Mouse (Mus musculus): ENCODE results near the gene Foxj1.

Foxj1 gene

GRCm38 (mm10) chr11:116305423-116305822 lies 29.8 kb downstream of the Foxj1 start:
- no peak for DNase-seq (ENCODE audit: low spot score)

GRCm38 (mm10) chr11:116298621-116299020 lies 36.6 kb downstream of the Foxj1 start:
- no peak for DNase-seq (ENCODE audit: low spot score)

DNA sequence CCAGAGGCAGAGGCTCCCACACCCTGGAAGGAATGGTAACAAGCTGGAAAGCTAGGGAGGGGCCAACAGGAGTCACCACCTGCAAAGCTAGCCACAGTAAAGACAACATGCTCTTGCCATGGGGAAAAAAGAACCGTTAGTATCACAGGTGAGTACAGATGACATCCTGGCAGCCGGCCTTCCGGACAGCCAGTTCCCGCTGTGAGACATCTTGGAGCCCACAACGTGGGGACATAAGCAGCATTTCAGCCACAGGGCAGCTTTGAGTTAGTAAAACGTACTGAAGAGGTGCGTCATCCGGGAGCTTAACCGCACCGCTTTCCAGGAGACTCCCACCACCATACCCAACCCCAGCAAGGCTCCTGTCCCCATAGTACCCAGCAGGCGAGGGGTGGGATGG lies 37.0 kb downstream of the Foxj1 start:
- no peak for DNase-seq (ENCODE audit: low spot score)

- DNase-seq (ENCODE audit: low spot score) = no peak
These were observed 38.2 kb downstream of the Foxj1 start for GRCm38 (mm10) chr11:116297017-116297416.

DNA sequence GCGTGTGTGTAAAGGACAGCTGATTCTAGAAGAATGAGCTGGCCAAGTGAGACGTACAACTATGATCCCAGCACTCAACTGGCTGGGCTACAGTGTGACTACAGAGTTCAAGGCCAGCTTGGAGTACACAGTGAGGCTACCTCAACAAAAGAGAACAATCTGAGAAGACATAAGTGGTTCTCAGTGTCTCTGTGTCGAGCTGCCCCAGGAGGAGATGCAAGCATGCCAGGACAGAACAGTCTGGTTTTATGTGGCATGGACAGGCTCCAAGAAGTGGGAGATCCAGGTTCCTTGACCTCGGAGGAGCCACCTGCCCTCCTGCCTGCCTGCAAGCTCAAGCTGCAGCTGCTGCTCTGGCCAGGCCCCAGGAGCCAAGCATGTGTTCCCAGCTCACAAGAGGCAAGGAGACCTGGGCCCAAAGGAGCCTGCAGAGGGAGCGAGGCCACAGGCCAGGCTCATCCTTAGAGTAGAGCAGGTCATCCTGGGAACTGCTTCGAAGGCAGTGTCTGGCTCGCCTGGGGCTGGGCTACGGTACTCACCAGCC lies 38.9 kb downstream of the Foxj1 start:
- no peak for DNase-seq (ENCODE audit: low spot score)

- peak; percentile 57 for DNase-seq (ENCODE audit: low spot score)
These were observed 40.9 kb downstream of the Foxj1 start for GRCm38 (mm10) chr11:116294319-116294718.

GRCm38 (mm10) chr11:116293538-116294137 lies 41.6 kb downstream of the Foxj1 start:
- DNase-seq (ENCODE audit: low spot score) = no peak

DNA sequence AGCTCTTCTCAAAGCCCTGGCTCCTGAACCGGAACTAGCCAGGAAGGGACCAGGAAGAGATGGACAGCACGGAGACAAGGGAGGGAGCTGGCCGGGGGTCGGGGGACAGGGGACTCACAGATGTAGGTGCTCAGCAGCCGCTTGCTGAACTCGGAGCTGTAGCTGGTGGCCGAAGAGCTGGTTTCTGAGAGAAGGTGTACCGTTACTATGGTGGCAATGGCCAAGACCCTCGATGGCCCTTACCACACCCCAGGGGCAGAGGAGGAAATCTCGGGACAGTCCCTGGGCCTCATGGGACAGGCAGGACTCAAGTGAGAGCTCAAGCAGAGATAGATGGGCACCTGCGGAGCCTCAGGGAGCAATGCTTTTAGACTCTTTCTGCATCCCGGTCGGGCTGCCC lies 42.8 kb downstream of the Foxj1 start:
- no peak for DNase-seq (ENCODE audit: low spot score)

GRCm38 (mm10) chr11:116290556-116290955 lies 44.6 kb downstream of the Foxj1 start:
- no peak for DNase-seq (ENCODE audit: low spot score)

GRCm38 (mm10) chr11:116287351-116287750 lies 47.8 kb downstream of the Foxj1 start:
- DNase-seq (ENCODE audit: low spot score) = no peak

DNA sequence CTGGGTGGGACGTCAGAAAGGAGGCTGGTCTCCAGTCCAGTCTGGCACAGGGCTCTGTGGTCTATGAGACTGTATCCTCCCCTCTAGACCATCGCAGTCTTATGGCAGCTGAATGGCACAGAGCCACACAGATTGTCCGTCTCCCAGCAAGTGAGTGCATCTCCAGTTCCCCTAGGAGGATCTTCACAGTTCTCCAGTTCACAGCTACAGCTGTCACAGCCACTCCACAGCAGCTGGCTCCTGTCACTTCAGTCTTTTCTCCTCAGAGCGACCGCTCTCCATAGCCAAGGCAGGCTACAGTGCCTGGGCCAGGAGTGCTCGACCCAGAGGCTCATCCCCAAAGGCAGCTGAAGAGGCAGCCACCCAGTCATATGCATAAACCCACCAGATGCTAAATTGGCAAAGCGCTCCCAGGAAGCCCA lies 49.4 kb downstream of the Foxj1 start:
- no peak for DNase-seq (ENCODE audit: low spot score)

GRCm38 (mm10) chr11:116283982-116284381 lies 51.2 kb downstream of the Foxj1 start:
- DNase-seq (ENCODE audit: low spot score) = no peak

DNA sequence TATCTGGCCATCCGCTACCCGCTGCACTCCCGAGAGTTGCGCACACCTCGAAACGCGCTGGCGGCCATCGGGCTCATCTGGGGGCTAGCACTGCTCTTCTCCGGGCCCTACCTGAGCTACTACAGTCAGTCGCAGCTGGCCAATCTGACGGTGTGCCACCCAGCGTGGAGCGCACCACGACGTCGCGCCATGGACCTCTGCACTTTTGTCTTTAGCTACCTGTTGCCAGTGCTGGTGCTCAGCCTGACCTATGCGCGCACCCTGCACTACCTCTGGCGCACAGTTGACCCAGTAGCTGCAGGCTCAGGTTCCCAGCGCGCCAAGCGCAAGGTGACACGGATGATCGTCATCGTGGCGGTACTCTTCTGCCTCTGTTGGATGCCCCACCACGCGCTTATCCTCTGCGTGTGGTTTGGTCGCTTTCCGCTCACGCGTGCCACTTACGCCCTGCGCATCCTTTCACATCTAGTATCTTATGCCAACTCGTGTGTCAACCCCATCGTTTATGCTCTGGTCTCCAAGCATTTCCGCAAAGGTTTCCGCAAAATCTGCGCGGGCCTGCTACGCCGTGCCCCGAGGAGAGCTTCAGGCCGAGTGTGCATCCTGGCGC lies 52.2 kb downstream of the Foxj1 start:
- no peak for DNase-seq (ENCODE audit: low spot score)

GRCm38 (mm10) chr11:116282089-116282488 lies 53.1 kb downstream of the Foxj1 start:
- DNase-seq (ENCODE audit: low spot score) = no peak

DNA sequence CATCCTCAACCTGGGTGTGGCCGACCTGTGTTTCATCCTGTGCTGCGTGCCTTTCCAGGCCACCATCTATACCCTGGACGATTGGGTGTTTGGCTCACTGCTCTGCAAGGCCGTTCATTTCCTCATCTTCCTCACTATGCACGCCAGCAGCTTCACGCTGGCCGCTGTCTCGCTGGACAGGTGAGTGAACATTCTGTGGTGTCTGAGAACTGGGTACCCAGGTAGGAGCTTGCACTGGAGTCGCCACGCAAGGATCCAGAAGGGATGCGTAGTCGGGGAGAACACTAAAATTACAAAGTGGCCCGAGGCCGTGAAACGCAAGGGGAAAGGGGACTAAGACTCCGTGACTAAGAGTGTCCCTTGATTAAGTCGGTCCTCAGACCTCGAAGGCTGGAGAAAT lies 53.5 kb downstream of the Foxj1 start:
- DNase-seq (ENCODE audit: low spot score) = no peak

DNA sequence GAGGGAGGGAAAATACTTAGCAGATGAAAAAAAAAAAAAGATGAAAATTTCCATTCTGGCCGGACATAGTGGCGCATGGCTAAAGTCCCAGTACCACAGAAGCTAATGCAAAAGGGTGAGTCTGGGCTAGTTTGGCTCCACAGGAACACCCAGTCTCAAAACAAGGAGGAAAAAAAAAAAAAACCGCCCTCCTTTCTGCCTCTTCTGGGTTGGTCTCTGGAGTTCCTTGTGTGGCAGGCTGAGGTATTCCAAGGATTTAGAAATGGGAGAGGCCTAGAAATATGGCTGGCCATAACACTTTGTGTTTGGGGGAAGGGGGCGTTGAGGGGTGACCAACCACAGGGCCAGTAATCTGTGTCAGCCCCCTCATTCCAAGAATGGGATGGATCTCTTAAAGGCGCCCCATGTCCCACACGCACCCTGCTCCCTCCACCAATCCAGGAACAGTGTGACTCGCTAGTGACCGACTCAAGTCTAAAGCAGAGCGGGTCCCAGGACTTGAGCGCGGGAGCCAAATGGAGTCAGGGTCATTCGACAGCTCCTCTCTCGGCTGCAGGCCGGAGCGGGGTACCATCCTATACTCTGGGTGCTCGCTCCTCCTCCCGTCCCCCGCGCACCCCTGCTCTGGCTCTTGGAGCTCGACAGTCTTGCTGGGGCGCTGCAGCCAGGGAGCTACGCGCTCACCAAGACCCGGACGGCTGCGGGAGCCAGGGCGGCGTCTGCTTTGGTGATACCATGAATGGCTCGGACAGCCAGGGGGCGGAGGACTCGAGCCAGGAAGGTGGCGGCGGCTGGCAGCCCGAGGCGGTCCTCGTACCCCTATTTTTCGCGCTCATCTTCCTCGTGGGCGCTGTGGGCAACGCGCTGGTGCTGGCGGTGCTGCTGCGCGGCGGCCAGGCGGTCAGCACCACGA lies 54.2 kb downstream of the Foxj1 start, which contains the start of gene Galr2:
Galr2 (plus strand) TSS at position 189 of the 913 bp plus-strand sequence.
- no peak for DNase-seq (ENCODE audit: low spot score)
